In the genomic region with DNA sequence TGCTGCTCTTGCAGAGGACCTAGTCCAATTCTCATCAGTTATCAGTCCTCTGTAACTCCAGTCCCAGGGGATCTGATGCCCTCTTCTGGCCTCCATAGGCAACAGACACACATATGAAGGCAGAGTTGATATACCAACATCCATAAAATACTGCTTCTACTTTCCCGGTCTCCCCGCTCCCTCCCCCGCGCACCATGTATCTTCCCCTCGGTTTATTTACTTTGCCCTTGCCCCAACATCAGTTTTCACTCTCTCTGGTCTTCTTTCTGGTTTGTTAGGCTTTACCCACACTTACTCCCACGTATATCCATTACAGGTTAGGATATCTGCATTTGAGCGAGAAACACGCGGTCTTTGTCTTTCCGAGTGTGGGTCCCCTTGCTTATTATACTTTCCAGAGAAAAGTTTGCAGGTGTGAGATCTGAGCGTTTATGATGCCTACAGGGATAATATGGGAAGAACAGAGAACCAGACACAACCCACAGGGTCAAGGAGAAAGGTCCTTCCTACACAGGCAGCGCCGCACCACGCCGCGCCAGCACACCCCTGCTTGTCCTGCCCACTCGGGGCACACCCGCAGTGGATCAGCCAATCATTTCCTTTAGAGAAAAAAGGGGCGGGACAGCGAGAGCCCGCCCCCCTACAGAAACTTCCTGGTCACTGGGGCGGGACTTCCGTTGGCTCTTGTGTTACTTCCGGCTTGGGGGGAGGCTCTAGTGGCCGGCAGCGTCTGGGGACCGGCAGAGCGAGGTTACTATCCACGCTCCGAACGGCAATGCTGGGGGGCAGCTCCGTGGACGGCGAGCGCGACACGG, we compare ENCODE assay signal across 8 mouse cellular contexts. TPM values are rescaled to one million over a fixed set of nuclear protein-coding genes. Genes with fewer than 3 reads are reported as not detected.
A peak's percentile ranks its signal among the peaks of the same experiment; 100 is the strongest.
DNase-seq lines count a peak whose midpoint lies in the region; ATAC-seq and TF ChIP-seq lines count a peak whose summit lies in the region.

A gene (plus strand): TSS at position 673 of the 815 bp plus-strand sequence.

- peak; percentile 85 to 89 for DNase-seq in gastrocnemius, adult 8-10 months (ENCODE audit: low spot score in 2 of 2)
- DNase-seq in hindlimb bud, embryonic 11.5 days (ENCODE audit: extremely low spot score, low read depth, low spot score): peak; percentile 77
- DNase-seq in left cerebral cortex, adult 8-10 months (ENCODE audit: low spot score in 2 of 2): peak; percentile 71 to 93
- peak; percentile 95 to 96 for DNase-seq in right cerebral cortex, postnatal 10 days (ENCODE audit: low spot score in 2 of 2)
- peak; percentile 87 for DNase-seq in urinary bladder, postnatal 25 days (ENCODE audit: low spot score)

- peaks cover 4% of the 10 kb centered on the region for H3K4me1 ChIP-seq in cortical plate, adult 2 months (ENCODE audit: control insufficient read depth, insufficient read depth, low read length)
- H3K4me1 ChIP-seq in megakaryocyte, embryonic 14.5 days: peaks cover 23% of the 10 kb centered on the region

- H3K4me3 ChIP-seq in cortical plate, adult 2 months (ENCODE audit: insufficient read depth, low read length): peak within 1 kb of the TSS; percentile 61
- peak within 1 kb of the TSS; percentile 100 for H3K4me3 ChIP-seq in megakaryocyte, embryonic 14.5 days (replicated peaks)

- no peak within 1 kb of the TSS for H3K27ac ChIP-seq in cortical plate, adult 2 months (ENCODE audit: insufficient read depth, low read length)

- TF ChIP-seq CTCF in cortical plate, adult 2 months (IDR thresholded peaks at IDR 0.05; ENCODE audit: extremely low read depth, insufficient read depth, low read length): peak; percentile 41

- peaks cover 4% of the 10 kb centered on the region for H3K27me3 ChIP-seq in megakaryocyte, embryonic 14.5 days (replicated peaks)

- H3K36me3 ChIP-seq in megakaryocyte, embryonic 14.5 days (replicated peaks; ENCODE audit: low read length): peaks cover 8% of the 10 kb centered on the region

- ATAC-seq in activated CD4-positive, CD25-positive, alpha-beta regulatory T cell, adult 4 months: peak; percentile 98

- H3K9me3 ChIP-seq in megakaryocyte, embryonic 14.5 days: no peaks in the 10 kb centered on the region

- peak; percentile 74; the same call in 1 of the 2 replicates for TF ChIP-seq POLR2A in cortical plate, adult 2 months (IDR thresholded peaks at IDR 0.05; ENCODE audit: extremely low read depth, insufficient read depth, low read length)

RNA-seq across cellular contexts. Expression of the gene that starts here (rescaled TPM):
- 10 to 100 TPM; 22.4 to 23.5 TPM for polyA plus RNA-seq in activated CD4-positive, CD25-positive, alpha-beta regulatory T cell, adult 4 months (2017; shearing (Covaris generic))
- polyA plus RNA-seq in cortical plate, adult 2 months (2012; rRNA removed): 36.2 and 36.4 TPM in 2 replicates
- 10 to 100 TPM; 27.6 to 29.2 (median 28.2) TPM for total RNA-seq in gastrocnemius, adult 8-10 months (2022)
- 10 to 100 TPM; 42.9 to 43.6 (median 43.3) TPM for total RNA-seq in left cerebral cortex, adult 8-10 months (2022)
- polyA plus RNA-seq in megakaryocyte, embryonic 14.5 days (2012; ENCODE audit: insufficient read depth, low replicate concordance): 12.5 and 17.8 TPM in 2 replicates
